Mouse (Mus musculus): ENCODE results near the gene Cep19. TPM values are rescaled to one million over a fixed set of nuclear protein-coding genes. Genes with fewer than 3 reads are reported as not detected.
"Not testable (repeated sequence)": the region's sequence is repeated elsewhere in the genome, so short reads cannot be mapped to it uniquely, and the experiment has no call there.

The Cep19 gene
- total and polyA plus RNA-seq, 2 experiments from 2014 or later, result 12.1 to 19.6 TPM

DNA sequence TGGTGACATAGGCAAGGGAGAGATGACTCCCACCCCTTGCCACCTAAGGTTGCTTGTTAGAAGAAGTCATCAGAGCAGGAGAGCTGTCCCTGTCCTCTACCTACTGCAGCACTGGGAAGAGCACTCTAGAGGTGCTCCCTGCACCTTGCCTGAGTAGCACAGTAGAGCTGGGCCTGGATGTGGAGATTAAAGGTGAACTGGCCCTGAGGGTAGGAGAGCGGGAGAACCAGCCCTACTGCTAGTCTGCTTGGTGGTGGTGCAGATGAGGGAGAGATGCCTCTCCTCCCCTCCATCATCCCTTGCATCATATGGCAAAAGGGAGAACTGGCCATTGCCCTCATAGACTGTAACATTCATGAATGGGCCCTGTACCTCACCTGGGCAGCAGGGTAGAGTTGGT, 32.7 kb upstream of the Cep19 start:
- no peak overlapping the region for H3K4me3 ChIP-seq (ENCODE audit: low read depth, low read length)
- WGBS, result 94% methylated on average over 1 of the region's 1 CpGs
- no peak for TF ChIP-seq EP300 (IDR thresholded peaks at IDR 0.05; ENCODE audit: low read depth)
- TF ChIP-seq CTCF (IDR thresholded peaks at IDR 0.05; ENCODE audit: low read depth), result no peak

GRCm38 (mm10) chr16:32068389-32069300, 31.0 kb upstream of the Cep19 start:
- WGBS, result 65% methylated on average over 12 of the region's 12 CpGs
- TF ChIP-seq CTCF (IDR thresholded peaks at IDR 0.05; ENCODE audit: low read depth), result no peak
- no peak for TF ChIP-seq EP300 (IDR thresholded peaks at IDR 0.05; ENCODE audit: low read depth)
- no peak for DNase-seq (ENCODE audit: low spot score)
- Histone ChIP-seq H3K27ac (ENCODE audit: low read depth) (no peak overlapping the region), H3K9me3 (replicated peaks; ENCODE audit: control insufficient read depth, low read length) (no peaks in the 10 kb centered on the region), H3K36me3 (replicated peaks; ENCODE audit: control insufficient read depth, insufficient read depth, low read length) (no peaks in the 10 kb centered on the region), H3K9ac (replicated peaks; ENCODE audit: low read depth, low read length) (no peak overlapping the region), H3K27me3 (ENCODE audit: control insufficient read depth, insufficient read depth, low read length) (no peaks in the 10 kb centered on the region), H3K4me1 (ENCODE audit: control insufficient read depth, insufficient read depth) (peaks cover 42% of the 10 kb centered on the region), H3K4me2 (ENCODE audit: low read depth, low read length) (no peak overlapping the region), H3K4me3 (ENCODE audit: low read depth, low read length) (no peak overlapping the region)
- ATAC-seq (ENCODE audit: insufficient read depth, low read depth), result no peak

More for the DNA sequence above, 32.7 kb upstream of the Cep19 start:
- Histone ChIP-seq H3K36me3 (replicated peaks; ENCODE audit: control insufficient read depth, insufficient read depth, low read length) (no peaks in the 10 kb centered on the region), H3K27me3 (ENCODE audit: control insufficient read depth, insufficient read depth, low read length) (no peaks in the 10 kb centered on the region), H3K9ac (replicated peaks; ENCODE audit: low read depth, low read length) (no peak overlapping the region), H3K27ac (ENCODE audit: low read depth) (no peak overlapping the region), H3K4me1 (ENCODE audit: control insufficient read depth, insufficient read depth) (peaks cover 41% of the 10 kb centered on the region), H3K9me3 (replicated peaks; ENCODE audit: control insufficient read depth, low read length) (no peaks in the 10 kb centered on the region), H3K4me2 (ENCODE audit: low read depth, low read length) (no peak overlapping the region)
- ATAC-seq (ENCODE audit: insufficient read depth, low read depth), result no peak
- no peak for DNase-seq (ENCODE audit: low spot score)

DNA sequence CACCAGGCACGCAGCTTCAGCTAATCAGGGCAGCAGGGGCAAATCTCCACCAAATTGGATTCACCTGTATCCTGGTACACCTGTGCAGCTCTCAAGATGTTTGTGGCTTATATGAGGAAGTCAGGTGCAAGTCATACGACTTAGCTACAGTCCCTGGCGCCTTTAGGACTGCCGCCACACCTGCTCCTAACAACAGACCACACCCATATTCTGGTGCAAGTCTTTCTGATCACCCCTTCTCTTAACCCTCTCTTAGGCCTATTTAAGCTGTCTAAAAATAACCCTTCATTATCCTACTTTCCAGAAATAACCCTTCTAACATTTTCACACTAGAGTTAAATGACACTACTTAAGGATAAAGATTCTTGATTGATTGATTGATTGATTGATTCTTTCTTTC, 29.5 kb upstream of the Cep19 start:
- ATAC-seq (ENCODE audit: insufficient read depth, low read depth); H3K4me3 ChIP-seq (ENCODE audit: low read depth, low read length); H3K27ac ChIP-seq (ENCODE audit: low read depth); H3K9ac ChIP-seq (replicated peaks; ENCODE audit: low read depth, low read length); H3K4me2 ChIP-seq (ENCODE audit: low read depth, low read length); DNase-seq (ENCODE audit: low spot score); H3K27me3 ChIP-seq (ENCODE audit: control insufficient read depth, insufficient read depth, low read length); H3K36me3 ChIP-seq (replicated peaks; ENCODE audit: control insufficient read depth, insufficient read depth, low read length); H3K9me3 ChIP-seq (replicated peaks; ENCODE audit: control insufficient read depth, low read length): not testable (repeated sequence)
- 56% methylated on average over 4 of the region's 4 CpGs for WGBS
- H3K4me1 ChIP-seq (ENCODE audit: control insufficient read depth, insufficient read depth), result peaks cover 38% of the 10 kb centered on the region

DNA sequence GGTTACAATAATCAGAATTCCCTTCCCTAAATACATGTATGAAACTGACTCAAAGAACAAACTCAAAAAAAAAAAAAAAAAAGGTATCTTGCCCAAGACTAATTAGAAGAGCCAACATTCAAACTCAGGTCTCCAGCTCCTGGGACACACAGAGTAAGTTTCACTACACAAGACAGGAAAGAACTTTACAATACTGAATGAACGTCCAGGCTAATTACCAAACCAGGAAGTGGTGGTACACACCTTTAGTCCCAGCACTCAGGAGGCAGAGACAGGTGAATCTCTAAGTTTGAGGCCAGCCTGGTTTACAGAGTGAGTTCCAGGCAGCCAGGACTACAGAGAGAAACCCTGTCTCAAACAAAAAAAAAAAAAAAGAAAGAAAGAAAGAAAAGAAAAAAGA, 23.8 kb upstream of the Cep19 start:
- Histone ChIP-seq H3K4me2 (ENCODE audit: low read depth, low read length) (no peak overlapping the region), H3K9me3 (replicated peaks; ENCODE audit: control insufficient read depth, low read length) (no peaks in the 10 kb centered on the region), H3K4me1 (ENCODE audit: control insufficient read depth, insufficient read depth) (peaks cover 22% of the 10 kb centered on the region), H3K9ac (replicated peaks; ENCODE audit: low read depth, low read length) (no peak overlapping the region), H3K36me3 (replicated peaks; ENCODE audit: control insufficient read depth, insufficient read depth, low read length) (no peaks in the 10 kb centered on the region), H3K27me3 (ENCODE audit: control insufficient read depth, insufficient read depth, low read length) (no peaks in the 10 kb centered on the region), H3K27ac (ENCODE audit: low read depth) (no peak overlapping the region), H3K4me3 (ENCODE audit: low read depth, low read length) (no peak overlapping the region)
- TF ChIP-seq CTCF (IDR thresholded peaks at IDR 0.05; ENCODE audit: low read depth) (no peak), EP300 (IDR thresholded peaks at IDR 0.05; ENCODE audit: low read depth) (no peak)
- DNase-seq (ENCODE audit: low spot score) (no peak), ATAC-seq (ENCODE audit: insufficient read depth, low read depth) (no peak)
- WGBS, result 39% methylated on average over 1 of the region's 1 CpGs

- H3K9me3 ChIP-seq (replicated peaks; ENCODE audit: control insufficient read depth, low read length), result no peaks in the 10 kb centered on the region
- no peak overlapping the region for H3K27ac ChIP-seq (ENCODE audit: low read depth)
- H3K4me3 ChIP-seq (ENCODE audit: low read depth, low read length), result no peak overlapping the region
These were observed 23.2 kb upstream of the Cep19 start for GRCm38 (mm10) chr16:32076406-32076805.

More at GRCm38 (mm10) chr16:32076406-32076805, 23.2 kb upstream of the Cep19 start:
- 28% methylated on average over 3 of the region's 3 CpGs for WGBS
- ATAC-seq (ENCODE audit: insufficient read depth, low read depth) (no peak), DNase-seq (ENCODE audit: low spot score) (no peak)
- Histone ChIP-seq H3K27me3 (ENCODE audit: control insufficient read depth, insufficient read depth, low read length) (no peaks in the 10 kb centered on the region), H3K4me2 (ENCODE audit: low read depth, low read length) (peak overlapping the region; percentile 7; the same call in 1 of the 2 replicates), H3K4me1 (ENCODE audit: control insufficient read depth, insufficient read depth) (peaks cover 22% of the 10 kb centered on the region), H3K9ac (replicated peaks; ENCODE audit: low read depth, low read length) (no peak overlapping the region), H3K36me3 (replicated peaks; ENCODE audit: control insufficient read depth, insufficient read depth, low read length) (no peaks in the 10 kb centered on the region)
- TF ChIP-seq CTCF (IDR thresholded peaks at IDR 0.05; ENCODE audit: low read depth) (no peak), EP300 (IDR thresholded peaks at IDR 0.05; ENCODE audit: low read depth) (no peak)

Measured in heart, postnatal 0 days (tissue).